Mouse (Mus musculus) kidney, postnatal 14 days (tissue): ENCODE data around the gene Srsf2.
"Not testable (repeated sequence)": the region's sequence is repeated elsewhere in the genome, so short reads cannot be mapped to it uniquely, and the experiment has no call there.

ENCODE experiments used
- DNase-seq: peaks from one replicate; pipeline ENCODE4 v3.0.0; 2022; ENCODE audit warnings: mixed read lengths

The Srsf2 gene

DNA sequence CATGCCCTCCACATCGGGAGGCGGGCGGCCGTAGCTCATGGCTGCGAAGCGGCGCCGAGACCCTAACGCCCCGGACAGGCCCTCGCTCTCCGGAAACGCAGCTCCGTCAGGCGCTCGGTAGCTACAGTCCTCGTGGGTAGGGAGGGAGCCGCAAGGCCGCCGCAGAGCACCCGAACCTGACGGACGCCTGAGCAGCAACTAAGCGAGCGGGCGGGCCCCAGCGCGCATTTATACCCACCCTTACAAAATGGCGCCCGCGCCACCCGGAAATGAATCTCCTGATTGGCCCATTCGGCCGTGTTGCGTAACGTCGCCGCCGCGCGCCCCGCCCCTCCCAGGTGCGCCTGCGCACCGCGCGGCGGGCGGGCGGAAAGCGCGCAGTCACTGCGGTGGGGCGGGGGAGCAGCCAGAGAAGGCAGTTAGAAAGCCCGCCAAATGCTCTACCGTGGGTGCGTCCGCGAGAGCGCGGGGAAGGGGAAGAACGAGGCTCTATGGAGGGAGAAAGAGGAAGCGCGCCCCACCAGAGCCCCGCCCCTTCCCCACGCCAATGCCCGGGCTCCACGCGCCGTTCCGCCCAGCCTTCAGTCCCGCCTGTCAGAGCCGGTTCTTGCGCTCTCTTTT lies at the start of gene Srsf2:
Gene Srsf2, minus strand, starts transcription at position 204 of the 621 bp plus-strand sequence.
- peak; percentile 97 for DNase-seq

GRCm38 (mm10) chr11:116902588-116902987 lies 49.7 kb upstream of the Srsf2 start:
- DNase-seq, result not testable (repeated sequence)

DNA sequence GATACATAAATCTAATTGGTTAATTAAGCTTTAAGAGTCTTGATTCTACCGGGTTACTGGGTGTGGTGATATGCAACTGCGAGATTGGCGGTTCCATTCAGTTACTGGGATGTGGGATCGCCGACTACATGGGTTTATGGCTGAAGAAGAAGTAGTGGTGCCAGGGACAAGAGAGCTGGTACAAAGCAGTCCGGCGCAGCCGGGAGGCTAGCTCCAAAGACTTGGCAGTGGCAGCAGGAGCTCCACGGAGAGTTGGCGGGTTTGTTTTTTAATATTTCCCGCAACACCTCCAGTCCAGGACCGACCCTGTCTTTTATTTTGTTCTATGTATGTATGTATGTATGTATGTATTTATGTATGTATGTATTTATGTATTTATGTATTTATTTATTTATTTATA lies 46.4 kb upstream of the Srsf2 start:
- DNase-seq, result no peak

DNA sequence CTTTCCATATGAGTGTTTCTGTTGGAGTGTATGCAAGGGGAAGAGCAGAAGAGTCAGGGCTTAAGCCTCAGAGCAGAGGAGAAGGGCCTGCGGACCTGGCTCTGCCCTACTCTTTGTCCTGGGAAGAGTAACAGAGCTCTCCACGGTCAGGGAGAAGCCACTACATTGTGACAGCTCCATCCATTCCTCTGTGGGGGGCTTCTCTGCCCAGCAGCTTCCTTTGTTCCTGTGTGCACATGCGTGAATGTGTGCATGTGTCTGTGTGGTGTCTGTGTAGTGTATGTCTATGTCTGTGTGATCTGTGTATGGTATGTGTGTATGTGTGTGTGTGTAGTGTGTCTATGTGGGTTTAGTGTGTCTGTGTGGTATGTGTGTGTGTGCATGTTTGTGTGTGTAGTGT lies 42.5 kb upstream of the Srsf2 start:
- DNase-seq, result no peak

- DNase-seq, result no peak
Observed at GRCm38 (mm10) chr11:116893532-116894442, 40.9 kb upstream of the Srsf2 start.

DNA sequence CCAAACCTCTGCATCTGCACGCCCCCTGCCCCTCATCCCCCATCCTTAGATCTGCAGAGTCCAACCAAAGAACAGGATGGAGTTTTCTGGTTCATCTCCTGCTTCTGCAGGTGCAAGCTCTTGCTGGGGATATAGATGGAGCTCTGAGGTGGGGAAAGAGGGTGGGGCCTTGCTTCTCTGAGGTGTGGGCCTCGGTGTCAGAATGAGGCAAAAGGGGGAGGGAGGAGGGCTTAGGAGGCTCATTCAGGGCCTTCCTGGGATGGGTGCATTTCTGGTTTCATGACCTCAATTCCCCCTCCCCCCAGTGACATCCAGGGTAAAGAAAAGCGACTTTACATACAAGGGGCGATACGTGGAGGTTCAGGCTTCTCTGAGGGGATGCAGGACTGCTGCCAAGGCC lies 34.2 kb upstream of the Srsf2 start:
- no peak for DNase-seq

- DNase-seq, result peak; percentile 89
Observed at GRCm38 (mm10) chr11:116885275-116886151, 32.6 kb upstream of the Srsf2 start.

GRCm38 (mm10) chr11:116884061-116884460 lies 31.2 kb upstream of the Srsf2 start:
- no peak for DNase-seq

GRCm38 (mm10) chr11:116882446-116882845 lies 29.6 kb upstream of the Srsf2 start:
- DNase-seq, result no peak

DNA sequence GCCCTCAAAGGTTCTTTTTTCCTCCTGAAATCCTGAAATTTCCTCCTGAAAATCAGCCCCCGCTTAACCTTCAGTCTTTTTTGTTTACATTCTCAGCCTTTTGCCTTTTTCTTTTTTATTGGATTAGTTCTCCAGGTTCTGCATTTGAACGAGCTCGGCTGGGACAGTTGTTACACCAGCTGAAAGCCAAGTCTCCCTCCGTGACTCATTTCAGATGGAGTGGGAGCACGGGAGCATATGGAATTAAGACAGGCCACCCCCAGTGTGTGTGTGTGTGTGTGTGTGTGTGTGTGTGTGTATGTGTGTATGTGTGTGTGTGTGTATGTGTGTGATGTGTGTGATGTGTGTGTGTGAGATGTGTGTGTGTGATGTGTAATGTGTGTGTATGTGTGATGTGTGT lies 28.5 kb upstream of the Srsf2 start:
- DNase-seq, result no peak

- DNase-seq, result no peak
Observed at GRCm38 (mm10) chr11:116880839-116881238, 27.9 kb upstream of the Srsf2 start.

DNA sequence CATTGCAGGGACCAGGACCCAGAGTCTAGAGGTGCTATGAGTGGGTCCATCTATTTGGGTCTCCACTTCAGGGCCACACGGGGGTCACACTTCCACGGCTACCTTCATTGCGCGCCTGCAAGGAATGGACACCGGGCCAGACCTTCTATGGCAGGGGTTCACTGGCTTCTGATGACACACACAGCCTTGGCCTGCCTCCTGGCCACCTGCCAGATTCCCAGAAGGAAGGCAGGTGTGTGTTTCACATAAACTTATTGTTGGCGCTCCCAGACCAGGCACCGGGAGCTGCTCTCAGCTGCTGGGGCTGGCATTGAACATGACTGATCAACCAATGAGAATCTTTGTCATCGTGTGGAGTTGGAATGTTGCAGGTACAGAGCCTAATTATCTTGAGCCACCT lies 25.6 kb upstream of the Srsf2 start:
- DNase-seq, result no peak

- DNase-seq, result no peak
Observed at GRCm38 (mm10) chr11:116873987-116874386, 21.1 kb upstream of the Srsf2 start.

DNA sequence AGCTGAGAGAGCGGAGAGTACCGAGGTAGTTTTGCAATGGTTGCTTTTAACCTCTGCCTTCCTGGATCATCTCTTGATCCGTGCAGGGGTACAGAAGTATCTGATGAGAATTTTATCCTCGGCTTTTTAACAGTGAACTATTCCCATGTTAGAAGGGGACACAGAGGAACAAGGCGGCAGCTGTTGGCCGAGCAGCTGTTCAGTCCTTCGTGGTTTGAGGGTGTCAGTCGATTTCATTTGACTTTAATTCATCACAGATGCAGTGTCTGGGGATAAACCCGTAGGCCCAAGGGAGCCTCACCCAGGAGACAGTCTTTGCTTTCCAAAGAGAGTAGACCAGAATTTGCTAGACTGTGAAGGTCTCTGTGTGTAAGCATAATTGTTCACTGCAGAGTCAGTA lies 18.6 kb upstream of the Srsf2 start:
- DNase-seq, result no peak

DNA sequence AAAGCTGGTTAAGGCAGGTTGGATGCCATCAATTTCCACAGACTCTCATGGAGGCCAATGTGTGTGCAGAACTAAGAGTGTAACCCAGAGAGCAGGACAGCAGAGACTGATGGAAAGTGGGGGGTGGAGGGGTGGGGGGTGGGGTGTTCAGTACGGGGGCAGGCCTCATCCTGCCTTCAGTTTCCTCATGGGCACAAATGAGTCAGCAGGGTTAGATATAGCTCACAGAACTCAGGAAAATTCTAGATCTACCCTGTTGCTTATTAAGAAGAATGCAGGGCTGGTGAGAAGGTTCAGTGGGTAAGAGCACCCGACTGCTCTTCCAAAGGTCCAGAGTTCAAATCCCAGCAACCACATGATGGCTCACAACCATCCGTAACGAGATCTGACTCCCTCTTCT lies 16.7 kb upstream of the Srsf2 start:
- no peak for DNase-seq

DNA sequence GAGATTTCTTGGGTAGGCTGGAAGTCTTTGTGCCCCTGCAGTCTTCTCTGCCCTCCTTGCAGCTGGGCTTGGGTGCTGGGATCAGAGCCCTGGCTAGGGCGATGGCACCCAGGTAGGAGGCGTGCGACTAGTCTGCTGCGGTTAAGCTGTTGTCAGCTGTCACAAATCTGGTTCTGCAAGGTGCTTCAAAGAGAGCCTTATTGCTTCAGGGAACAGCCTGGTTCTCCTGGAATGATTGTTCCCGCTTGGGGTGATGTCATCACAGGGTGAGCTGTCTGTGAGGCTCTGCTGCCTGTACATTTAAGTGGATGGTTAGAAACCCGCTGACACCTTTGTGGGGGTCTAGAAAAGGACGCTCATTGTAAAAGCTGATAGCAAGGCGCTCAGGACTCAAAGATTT lies 16.3 kb upstream of the Srsf2 start:
- no peak for DNase-seq

GRCm38 (mm10) chr11:116868129-116868528 lies 15.2 kb upstream of the Srsf2 start:
- DNase-seq, result peak; percentile 52

DNA sequence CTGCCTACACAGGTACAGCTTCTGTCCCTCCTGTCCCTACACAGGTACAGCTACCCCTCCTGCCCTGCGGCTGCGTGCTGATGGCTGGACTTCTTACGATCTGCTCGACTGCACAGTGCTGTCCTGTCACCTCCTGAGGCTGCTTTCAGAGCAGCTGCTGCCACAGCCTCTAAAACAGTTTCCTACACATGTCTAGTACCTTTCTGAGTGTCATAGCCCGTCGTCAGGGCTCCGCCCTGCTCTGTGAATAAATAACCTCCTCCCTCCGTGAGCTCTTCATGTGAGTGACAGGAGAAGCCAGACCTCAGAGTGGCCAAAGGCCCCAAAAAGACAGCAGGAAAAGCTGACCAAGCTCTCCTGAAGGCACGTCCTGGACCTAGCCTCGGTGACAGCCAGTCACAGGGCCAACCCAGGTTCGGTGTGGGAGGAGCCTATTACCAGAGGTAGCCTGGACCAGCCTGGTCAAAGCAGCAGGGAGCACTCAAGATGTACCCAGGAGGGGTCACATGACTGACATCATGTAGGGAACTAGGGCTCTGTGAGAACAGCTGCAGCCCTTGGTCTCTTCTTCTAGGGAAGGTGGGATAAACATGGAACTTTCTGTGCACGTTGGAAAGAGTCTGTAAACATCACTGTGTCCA lies 13.2 kb upstream of the Srsf2 start:
- DNase-seq, result no peak

- DNase-seq, result no peak
Observed at GRCm38 (mm10) chr11:116864444-116864843, 11.6 kb upstream of the Srsf2 start.

GRCm38 (mm10) chr11:116857183-116857850 lies 4.4 kb upstream of the Srsf2 start:
- no peak for DNase-seq

DNA sequence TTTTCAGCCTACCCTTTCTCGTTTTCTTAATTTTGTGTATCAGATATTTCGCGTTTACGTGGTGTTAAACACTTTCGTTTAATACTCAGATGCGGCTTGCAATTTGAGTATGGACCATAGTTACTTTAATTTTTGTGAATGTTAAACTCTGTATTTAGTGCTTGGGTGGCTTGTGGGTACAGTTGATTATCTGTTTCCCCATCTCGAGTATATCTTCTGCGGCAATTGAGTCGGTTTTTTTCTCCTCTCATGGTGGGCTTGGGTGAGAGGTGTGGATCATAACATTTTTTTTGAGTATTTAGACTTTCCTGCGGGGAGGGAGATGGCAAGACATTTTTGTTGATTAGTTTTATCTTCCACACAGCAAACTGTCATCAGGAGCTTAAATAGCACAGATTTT lies 1.4 kb upstream of the Srsf2 start:
- no peak for DNase-seq

DNA sequence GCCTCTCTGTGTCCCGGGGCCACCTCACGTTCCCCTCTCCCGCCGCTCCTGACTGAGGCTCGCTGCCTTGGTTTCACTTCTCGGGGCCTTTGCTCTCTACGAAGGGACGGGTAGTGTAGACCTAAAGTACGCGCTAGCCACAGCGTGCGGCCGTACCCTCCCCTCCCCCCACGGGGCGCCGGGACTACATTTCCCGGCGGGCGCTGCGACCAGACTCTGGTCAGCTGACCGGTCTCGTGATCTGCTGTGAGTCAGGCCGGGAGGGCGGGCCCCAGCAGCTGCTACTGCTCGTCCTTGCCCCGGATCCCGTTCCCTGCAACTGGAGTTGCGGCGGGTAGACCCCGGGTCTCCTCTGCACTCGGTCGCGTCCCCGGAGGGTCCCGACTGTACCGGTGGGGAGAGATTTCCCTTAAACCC lies 626 bp upstream of the Srsf2 start:
- peak; percentile 98 for DNase-seq
